Mouse (Mus musculus): ENCODE data around the gene 1700014D04Rik. TPM values are rescaled to one million over a fixed set of nuclear protein-coding genes. Genes with fewer than 3 reads are reported as not detected.
"Not testable (repeated sequence)": the region's sequence is repeated elsewhere in the genome, so short reads cannot be mapped to it uniquely, and the experiment has no call there.

Gene 1700014D04Rik
- total RNA-seq, 2 experiments from 2014 or later, result 1.0 to 1.1 TPM

- intact Hi-C loops (cut with DNase I), result no loop called here
Observed at GRCm38 (mm10) chr13:59741096-59741495, 5.5 kb downstream of the 1700014D04Rik start.

GRCm38 (mm10) chr13:59739397-59739796 is 7.2 kb downstream of the 1700014D04Rik start:
- intact Hi-C loops (cut with DNase I), result no loop called here

More at GRCm38 (mm10) chr13:59741096-59741495, 5.5 kb downstream of the 1700014D04Rik start:
- no peak for DNase-seq (ENCODE audit: low spot score in 2 of 2)

GRCm38 (mm10) chr13:59738455-59738854 is 8.1 kb downstream of the 1700014D04Rik start:
- intact Hi-C loops (cut with DNase I), result no loop called here
- DNase-seq (ENCODE audit: low spot score in 2 of 2), result no peak

More at GRCm38 (mm10) chr13:59739397-59739796, 7.2 kb downstream of the 1700014D04Rik start:
- DNase-seq (ENCODE audit: low spot score in 2 of 2), result no peak

DNA sequence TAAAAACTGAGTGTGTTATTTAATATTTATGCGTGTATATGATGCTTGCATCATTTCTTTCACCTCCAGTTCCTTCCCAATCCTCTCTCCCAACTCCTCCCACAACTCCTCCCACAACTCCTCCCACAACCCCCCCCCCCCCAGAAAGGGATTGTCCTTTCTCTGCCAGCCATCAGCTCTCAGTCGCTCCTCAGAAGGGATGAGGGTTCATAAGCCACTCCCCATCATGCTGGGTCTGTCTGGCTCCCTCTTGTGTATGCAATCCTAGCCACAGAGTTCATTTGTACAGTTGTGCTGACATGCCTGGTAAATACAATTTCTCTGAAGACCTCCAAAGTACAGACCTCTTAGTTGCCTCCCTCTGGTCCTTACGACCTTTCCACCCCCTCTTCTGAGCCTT is 11.4 kb downstream of the 1700014D04Rik start:
- intact Hi-C loops (cut with DNase I), result no loop called here
- no peak for DNase-seq (ENCODE audit: low spot score in 2 of 2)

DNA sequence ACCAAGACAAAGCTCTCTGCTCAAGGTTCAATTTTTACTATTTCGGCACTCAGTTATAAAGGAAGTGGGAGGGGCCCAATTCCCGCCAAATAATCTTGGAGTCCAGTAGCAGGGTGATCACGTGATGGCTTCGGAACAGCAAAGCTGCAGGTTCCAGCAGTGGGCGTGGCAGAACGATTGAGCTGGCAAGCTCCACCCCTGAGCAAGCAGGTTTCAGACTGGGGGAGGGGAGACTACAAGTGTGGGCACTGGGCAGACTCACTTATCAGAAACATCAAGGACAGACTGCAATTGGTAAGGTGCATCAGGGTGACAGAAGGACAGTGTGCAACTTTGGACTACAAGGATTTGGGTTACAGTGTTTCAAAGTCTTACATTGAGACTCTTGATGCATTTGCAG is 12.2 kb downstream of the 1700014D04Rik start:
- intact Hi-C loops (cut with DNase I), result not testable (repeated sequence)

GRCm38 (mm10) chr13:59733936-59734335 is 12.6 kb downstream of the 1700014D04Rik start:
- DNase-seq (ENCODE audit: low spot score in 2 of 2), result no peak
- intact Hi-C loops (cut with DNase I), result no loop called here

More for the DNA sequence above, 12.2 kb downstream of the 1700014D04Rik start:
- not testable (repeated sequence) for DNase-seq (ENCODE audit: low spot score in 2 of 2)

GRCm38 (mm10) chr13:59731652-59732051 is 14.9 kb downstream of the 1700014D04Rik start, which contains the start of gene Spata31d1d:
Gene Spata31d1d, minus strand, starts transcription at chr13:59731752.
- intact Hi-C loops (cut with DNase I), result no loop called here
- no peak for DNase-seq (ENCODE audit: low spot score in 2 of 2)

DNA sequence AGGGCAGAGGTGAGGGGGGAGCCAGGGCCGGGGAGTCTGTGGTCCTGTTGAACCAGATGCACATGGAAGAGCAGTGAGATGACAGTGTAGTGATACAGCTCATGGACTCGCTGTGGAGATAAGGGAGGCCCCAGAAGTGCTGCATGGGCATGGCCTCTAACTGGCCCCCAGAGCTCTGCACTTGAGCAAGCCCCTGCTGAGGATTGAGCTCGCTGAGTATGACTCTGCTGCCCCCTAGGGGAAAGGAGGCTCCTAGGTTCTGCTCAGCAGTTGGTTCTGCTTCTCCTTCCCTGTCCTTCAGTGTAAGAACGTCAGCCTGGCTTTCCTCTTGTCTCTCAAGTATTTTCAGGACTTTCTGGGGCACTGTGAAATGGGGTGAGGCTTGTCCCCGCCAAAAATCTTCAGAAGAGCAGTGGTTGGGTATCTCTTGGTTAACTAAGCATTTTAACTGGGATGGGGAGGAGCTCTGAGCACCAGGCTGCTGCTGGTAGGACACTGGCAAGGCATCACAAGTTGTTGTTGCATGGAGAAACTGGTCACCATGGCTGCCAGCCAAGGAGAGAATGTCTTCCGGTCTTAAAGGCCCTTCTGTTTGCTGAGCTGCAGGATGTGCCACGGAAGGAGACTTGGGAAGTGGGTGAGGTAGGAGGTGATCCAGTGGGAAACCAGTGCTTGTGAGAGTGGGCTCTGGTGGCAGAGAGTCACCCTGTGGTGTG is 18.0 kb downstream of the 1700014D04Rik start:
- intact Hi-C loops (cut with DNase I), result loop anchor here (5.0 to 10.0 kb wide), 2 partner anchors 91 to 194 kb away; no protein-coding TSS in a partner anchor

GRCm38 (mm10) chr13:59726139-59726867 is 20.2 kb downstream of the 1700014D04Rik start:
- intact Hi-C loops (cut with DNase I), result loop anchor here (5.0 to 10.0 kb wide), 2 partner anchors 89 to 192 kb away; no protein-coding TSS in a partner anchor
- no peak for DNase-seq (ENCODE audit: low spot score in 2 of 2)

More for the DNA sequence above, 18.0 kb downstream of the 1700014D04Rik start:
- DNase-seq (ENCODE audit: low spot score in 2 of 2), result peak; percentile 92 to 94

GRCm38 (mm10) chr13:59722089-59722488 is 24.5 kb downstream of the 1700014D04Rik start:
- intact Hi-C loops (cut with DNase I), result loop anchor here (10.0 kb wide), 1 partner anchor 187 kb away; no protein-coding TSS in a partner anchor
- DNase-seq (ENCODE audit: low spot score in 2 of 2), result not testable (repeated sequence)

DNA sequence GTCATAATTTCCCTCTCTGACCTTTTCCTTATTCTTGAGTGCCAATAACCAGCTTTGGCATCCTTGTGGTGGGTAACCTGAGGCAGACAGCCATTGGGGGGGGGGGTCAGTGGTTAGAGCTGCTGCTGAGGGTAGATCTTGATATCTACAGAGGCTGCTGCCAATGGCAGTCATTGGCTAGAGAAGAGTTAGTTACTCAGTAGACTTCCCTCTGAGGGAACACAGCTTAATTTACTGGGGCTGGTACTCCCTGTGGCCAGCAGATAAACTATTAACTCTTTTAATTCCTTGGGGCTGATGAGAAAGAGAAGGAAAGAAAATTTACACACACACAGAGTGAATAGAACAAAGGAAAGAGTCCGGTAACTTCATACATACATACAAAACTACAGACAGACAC is 27.1 kb downstream of the 1700014D04Rik start:
- intact Hi-C loops (cut with DNase I), result no loop called here

DNA sequence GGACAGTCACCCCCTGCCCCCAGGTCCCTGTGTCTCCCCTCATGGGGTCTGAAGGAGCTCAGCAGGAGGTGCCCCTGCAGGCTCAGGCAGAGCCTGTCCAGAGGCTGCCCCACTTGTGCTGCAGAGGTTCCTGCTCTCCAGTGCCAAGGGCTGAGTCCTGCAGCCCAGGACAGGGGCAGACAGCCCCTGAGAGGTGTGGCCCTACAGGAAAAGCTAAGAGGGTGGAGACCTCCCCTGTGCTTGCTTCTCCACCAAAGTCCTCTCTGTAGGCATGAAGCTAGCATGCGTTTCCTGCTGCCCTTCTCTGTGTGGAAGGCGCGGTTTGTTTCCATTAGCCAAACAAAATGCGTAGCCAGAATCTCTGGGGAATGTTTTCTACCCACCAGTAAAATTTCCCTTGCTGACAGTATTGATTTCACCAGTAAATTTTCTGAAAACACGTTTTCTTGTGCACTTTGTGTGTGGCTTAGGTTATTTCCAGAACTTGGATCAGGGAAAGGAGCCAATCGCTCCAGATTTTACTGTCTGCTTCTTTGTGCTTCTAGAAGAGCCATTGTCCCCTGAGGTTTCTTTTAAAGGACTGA is 27.6 kb downstream of the 1700014D04Rik start:
- not testable (repeated sequence) for DNase-seq (ENCODE audit: low spot score in 2 of 2)

More for the DNA sequence above, 27.1 kb downstream of the 1700014D04Rik start:
- DNase-seq (ENCODE audit: low spot score in 2 of 2), result no peak

DNA sequence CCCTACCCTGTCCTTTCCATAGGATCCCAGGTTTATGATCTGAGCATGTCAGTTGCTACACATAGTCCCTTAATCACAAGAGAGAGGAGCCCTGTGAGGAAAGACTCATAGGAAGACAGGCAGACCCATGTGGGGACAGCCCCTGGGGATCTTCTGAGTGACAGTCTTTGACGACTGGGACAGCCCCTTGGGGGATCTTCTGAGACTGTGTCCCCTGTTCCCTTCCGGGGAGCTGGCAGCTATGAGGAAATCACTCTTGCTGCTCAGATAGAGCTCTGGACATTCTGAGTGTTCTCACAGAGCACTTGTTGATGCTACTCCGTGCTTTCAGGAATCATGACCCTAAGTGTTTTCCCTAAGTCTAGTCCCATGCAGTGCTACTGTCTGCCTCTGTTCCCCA is 32.8 kb downstream of the 1700014D04Rik start:
- no peak for DNase-seq (ENCODE audit: low spot score in 2 of 2)

More for the DNA sequence above, 27.6 kb downstream of the 1700014D04Rik start:
- intact Hi-C loops (cut with DNase I), result not testable (repeated sequence)

DNA sequence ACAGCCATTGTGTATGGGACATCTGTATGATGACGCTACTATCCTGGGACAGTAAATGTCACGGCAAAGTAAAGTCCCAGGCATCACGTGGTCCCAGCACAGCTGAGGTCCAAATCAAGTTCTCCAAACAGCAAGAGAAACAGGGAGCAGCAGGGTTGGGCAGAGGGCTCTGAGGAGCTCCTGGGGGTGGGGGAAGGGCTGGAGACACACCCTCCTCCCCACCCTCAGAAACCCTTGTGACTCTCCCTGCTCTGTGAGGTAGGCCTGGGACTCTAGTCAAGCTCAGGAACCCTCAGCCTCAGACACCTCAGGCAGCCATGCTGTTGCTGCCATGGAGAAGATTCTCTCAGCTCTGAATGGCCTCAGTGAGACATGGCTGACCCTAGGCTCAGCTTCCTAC is 34.6 kb downstream of the 1700014D04Rik start, which contains the start of gene Spata31d1b:
TSS of gene Spata31d1b (plus strand) at position 301 of the 400 bp plus-strand sequence.
- intact Hi-C loops (cut with DNase I); DNase-seq (ENCODE audit: low spot score in 2 of 2): not testable (repeated sequence)

More for the DNA sequence above, 32.8 kb downstream of the 1700014D04Rik start:
- intact Hi-C loops (cut with DNase I), result no loop called here

- DNase-seq (ENCODE audit: low spot score in 2 of 2), result no peak
- intact Hi-C loops (cut with DNase I), result no loop called here
Observed at GRCm38 (mm10) chr13:59710230-59710629, 36.3 kb downstream of the 1700014D04Rik start, which contains the start of gene Spata31d1a. Gene Spata31d1a, minus strand, starts transcription at chr13:59710330.

DNA sequence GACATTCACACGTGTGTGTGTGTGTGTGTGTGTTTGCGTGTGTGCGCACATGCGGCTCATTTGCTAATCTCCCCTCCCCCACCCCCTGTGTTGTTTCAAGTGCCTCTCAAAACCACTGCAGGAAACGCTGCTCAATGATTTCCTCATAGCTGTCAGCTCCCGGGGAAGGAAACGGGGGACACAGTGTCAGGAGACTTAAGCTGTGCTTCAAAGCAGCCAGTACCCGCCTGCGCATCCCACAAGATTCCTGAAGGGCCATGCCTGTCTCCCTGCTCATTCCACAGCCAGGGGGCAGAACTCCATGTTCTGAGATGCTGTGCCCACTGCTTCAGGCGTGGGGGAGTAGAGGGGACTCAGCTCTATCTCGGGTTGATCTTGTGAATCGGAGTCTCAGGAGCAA is 42.0 kb downstream of the 1700014D04Rik start:
- peak; percentile 29 to 57 for DNase-seq (ENCODE audit: low spot score in 2 of 2)
- intact Hi-C loops (cut with DNase I), result no loop called here

DNA sequence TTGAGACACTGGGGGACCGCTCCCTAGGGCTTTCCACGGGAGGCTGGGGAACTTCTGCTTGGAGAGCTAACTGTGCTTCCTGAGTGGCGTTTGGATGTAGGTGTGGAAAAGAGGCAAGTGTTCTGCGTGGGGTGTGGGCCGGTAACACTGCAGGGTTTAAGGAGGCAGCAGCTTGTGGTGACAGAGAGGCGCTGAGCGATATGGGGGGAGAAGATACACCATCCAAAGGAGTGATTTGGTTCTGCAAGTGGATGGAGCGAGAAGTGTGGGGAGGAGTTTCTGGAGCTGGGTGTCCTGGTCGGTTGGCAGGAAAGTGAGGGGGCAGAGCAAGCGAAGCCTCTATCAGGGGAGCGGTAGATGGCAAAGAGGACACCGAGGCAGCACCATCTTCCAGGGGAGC is 43.0 kb downstream of the 1700014D04Rik start:
- DNase-seq (ENCODE audit: low spot score in 2 of 2), result peak; percentile 20 to 36
- intact Hi-C loops (cut with DNase I), result no loop called here

GRCm38 (mm10) chr13:59700137-59700536 is 46.4 kb downstream of the 1700014D04Rik start:
- intact Hi-C loops (cut with DNase I); DNase-seq (ENCODE audit: low spot score in 2 of 2): not testable (repeated sequence)

DNA sequence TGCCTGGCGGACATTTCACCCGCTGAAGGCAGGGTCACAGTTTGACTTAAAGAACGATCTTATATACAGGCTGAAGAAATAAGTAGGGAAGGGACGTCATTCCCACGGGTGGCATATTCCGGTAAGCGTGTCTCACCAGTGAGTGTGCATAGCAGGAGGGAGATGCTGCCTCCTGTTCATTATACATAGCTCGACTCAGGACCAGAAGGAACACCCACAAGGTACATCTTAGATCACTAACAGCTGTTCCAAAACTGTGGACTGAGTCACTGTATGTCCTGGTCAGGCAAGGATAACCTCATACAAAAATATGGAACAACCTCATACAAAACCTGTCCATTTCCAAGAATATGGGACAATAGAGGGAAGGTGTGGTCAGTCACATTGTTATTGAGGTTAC is 47.4 kb downstream of the 1700014D04Rik start:
- DNase-seq (ENCODE audit: low spot score in 2 of 2), result peak in 1 of 2 experiments; percentile 31
- intact Hi-C loops (cut with DNase I), result no loop called here
